In genomic region chr3:83797828-83798227, GRCm38 (mm10) we compare ENCODE assay signal across 8 mouse cellular contexts. TPM values are rescaled to one million over a fixed set of nuclear protein-coding genes. Genes with fewer than 3 reads are reported as not detected.
DNase-seq lines count a peak whose midpoint lies in the region; ATAC-seq and TF ChIP-seq lines count a peak whose summit lies in the region.

No protein-coding gene starts in this region.

- peak overlapping the region; percentile 9; the same call in 1 of the 2 replicates for H3K4me2 ChIP-seq in embryonic facial prominence, embryonic 14.5 days (ENCODE audit: low read depth, low read length)
- H3K4me2 ChIP-seq in heart, embryonic 13.5 days = peak overlapping the region; percentile 35
- H3K4me2 ChIP-seq in lung, embryonic 14.5 days = peak overlapping the region; percentile 36; the same call in 1 of the 2 replicates

- TF ChIP-seq CTCF in lung, embryonic 14.5 days (IDR thresholded peaks at IDR 0.05; ENCODE audit: low read depth) = peak; percentile 71

- peak; percentile 91 for ATAC-seq in CD4-positive, CD25-positive, alpha-beta regulatory T cell, adult 4 months
- peak; percentile 86 for ATAC-seq in embryonic facial prominence, embryonic 14.5 days (ENCODE audit: low read depth)
- ATAC-seq in heart, embryonic 13.5 days (ENCODE audit: extremely low read depth, insufficient number of reproducible peaks, low FRiP score, low TSS enrichment) = no peak
- peak; percentile 69; the same call in 1 of the 2 replicates for ATAC-seq in lung, embryonic 14.5 days (ENCODE audit: insufficient read depth)

- 0 out of 2 replicates have a peak, but pooled peaks cover 5% of the 10 kb centered on the region for H3K9me3 ChIP-seq in embryonic facial prominence, embryonic 14.5 days (ENCODE audit: control insufficient read depth, low read length)
- no peaks in the 10 kb centered on the region for H3K9me3 ChIP-seq in heart, embryonic 13.5 days
- no peaks in the 10 kb centered on the region for H3K9me3 ChIP-seq in lung, embryonic 14.5 days (ENCODE audit: low read depth, low read length)

- H3K27me3 ChIP-seq in embryonic facial prominence, embryonic 14.5 days (replicated peaks; ENCODE audit: control insufficient read depth, insufficient read depth, low read length) = no peaks in the 10 kb centered on the region
- H3K27me3 ChIP-seq in heart, embryonic 13.5 days (replicated peaks) = no peaks in the 10 kb centered on the region; the same call in 1 of the 2 replicates
- H3K27me3 ChIP-seq in lung, embryonic 14.5 days (ENCODE audit: insufficient read depth, low read length) = no peaks in the 10 kb centered on the region

- H3K9ac ChIP-seq in embryonic facial prominence, embryonic 14.5 days (ENCODE audit: low read depth, low read length) = no peak overlapping the region
- no peak overlapping the region for H3K9ac ChIP-seq in heart, embryonic 13.5 days
- H3K9ac ChIP-seq in lung, embryonic 14.5 days = no peak overlapping the region

- DNase-seq in adrenal gland, postnatal 25 days = peak; percentile 74
- peak; percentile 76 for DNase-seq in embryonic facial prominence, embryonic 14.5 days (ENCODE audit: low spot score)
- DNase-seq in kidney, postnatal 14 days = peak; percentile 46
- DNase-seq in lung, embryonic 14.5 days = peak; percentile 82
- DNase-seq in retina, embryonic 14.5 days (ENCODE audit: low spot score) = peak; percentile 80
- peak; percentile 70 for DNase-seq in thymus, postnatal 4 days

- H3K4me3 ChIP-seq in embryonic facial prominence, embryonic 14.5 days (ENCODE audit: low read depth, low read length) = no peak overlapping the region
- no peak overlapping the region for H3K4me3 ChIP-seq in heart, embryonic 13.5 days
- H3K4me3 ChIP-seq in lung, embryonic 14.5 days (ENCODE audit: low read depth, low read length) = no peak overlapping the region

- H3K4me1 ChIP-seq in embryonic facial prominence, embryonic 14.5 days (ENCODE audit: control insufficient read depth, insufficient read depth, low read length) = no peaks in the 10 kb centered on the region
- H3K4me1 ChIP-seq in heart, embryonic 13.5 days = no peaks in the 10 kb centered on the region
- no peaks in the 10 kb centered on the region for H3K4me1 ChIP-seq in lung, embryonic 14.5 days (ENCODE audit: insufficient read depth)

- WGBS in embryonic facial prominence, embryonic 14.5 days = 3% methylated on average over 10 of the region's 10 CpGs
- WGBS in heart, embryonic 13.5 days = 7% methylated on average over 10 of the region's 10 CpGs
- WGBS in lung, embryonic 14.5 days = 5% methylated on average over 10 of the region's 10 CpGs

- H3K36me3 ChIP-seq in embryonic facial prominence, embryonic 14.5 days (ENCODE audit: control insufficient read depth, insufficient read depth, low read length) = no peaks in the 10 kb centered on the region
- no peaks in the 10 kb centered on the region for H3K36me3 ChIP-seq in heart, embryonic 13.5 days
- no peaks in the 10 kb centered on the region for H3K36me3 ChIP-seq in lung, embryonic 14.5 days (ENCODE audit: insufficient read depth)

- 0 out of 2 replicates have a peak overlapping the region, but pooled peaks have one; percentile 6 for H3K27ac ChIP-seq in embryonic facial prominence, embryonic 14.5 days (replicated peaks; ENCODE audit: low read depth, low read length)
- H3K27ac ChIP-seq in heart, embryonic 13.5 days (replicated peaks) = no peak overlapping the region
- no peak overlapping the region for H3K27ac ChIP-seq in lung, embryonic 14.5 days (ENCODE audit: low read depth)

RNA-seq across cellular contexts. Expression of gene Sfrp2, which starts 31.7 kb away (rescaled TPM):
- polyA plus RNA-seq in CD4-positive, CD25-positive, alpha-beta regulatory T cell, adult 4 months (2017; shearing (Covaris generic)) = 1 to 10 TPM; 7.2 to 9.0 TPM
- 2.5 and 7.1 TPM in 2 replicates for total RNA-seq in adrenal gland, postnatal 25 days (2021)
- 605 and 677 TPM in 2 replicates for polyA plus RNA-seq in embryonic facial prominence, embryonic 14.5 days (2014; fragmentation: Nextera tagmentation; extraction: Ambion mirVana)
- 183 and 194 TPM in 2 replicates for polyA plus RNA-seq in heart, embryonic 13.5 days (2015; fragmentation: Nextera tagmentation; extraction: Ambion mirVana)
- polyA plus RNA-seq in lung, embryonic 14.5 days (2014; fragmentation: Nextera tagmentation; extraction: Ambion mirVana) = 87.3 and 92.3 TPM in 2 replicates

RNA-seq across cellular contexts. Expression of gene Tlr2, which starts 43.7 kb away (rescaled TPM):
- 1 to 10 TPM; 1.2 to 1.6 TPM for polyA plus RNA-seq in CD4-positive, CD25-positive, alpha-beta regulatory T cell, adult 4 months (2017; shearing (Covaris generic))
- 1.7 and 3.9 TPM in 2 replicates for total RNA-seq in adrenal gland, postnatal 25 days (2021)
- 6.8 and 8.0 TPM in 2 replicates for polyA plus RNA-seq in embryonic facial prominence, embryonic 14.5 days (2014; fragmentation: Nextera tagmentation; extraction: Ambion mirVana)
- 2.6 and 3.4 TPM in 2 replicates for polyA plus RNA-seq in heart, embryonic 13.5 days (2015; fragmentation: Nextera tagmentation; extraction: Ambion mirVana)
- polyA plus RNA-seq in lung, embryonic 14.5 days (2014; fragmentation: Nextera tagmentation; extraction: Ambion mirVana) = 3.5 and 4.6 TPM in 2 replicates
